Mouse (Mus musculus) hindbrain, embryonic 14.5 days (tissue): Measurements from ENCODE around the gene Tbc1d10b. TPM values are rescaled to one million over a fixed set of nuclear protein-coding genes. Genes with fewer than 3 reads are reported as not detected.

Experiments used
- ATAC-seq: fragments of 200-750 bp; cut with Nextera tagmentation; 2 replicates; pipeline ENCODE4 v1.8.0; 2017; ENCODE audit warnings: moderate number of reproducible peaks, mild to moderate bottlenecking, moderate TSS enrichment, moderate library complexity; ENCODE audit not compliant: low FRiP score
- DNase-seq: peaks from one replicate; pipeline ENCODE4 v3.0.0-alpha.2; 2015; ENCODE audit warnings: low spot score
- H3K27ac ChIP-seq: fragments of 300-500 bp; sonication (generic); 2 replicates; pipeline ENCODE4 v1.5.1; 2014; ENCODE audit warnings: mild to moderate bottlenecking, moderate library complexity
- H3K27me3 ChIP-seq: fragments of 300-500 bp; sonication (generic); 2 replicates; pipeline ENCODE4 v1.6.1; 2014; ENCODE audit warnings: mild to moderate bottlenecking, low read length, mixed read lengths; ENCODE audit not compliant: control insufficient read depth, insufficient read depth
- H3K36me3 ChIP-seq: fragments of 300-500 bp; sonication (generic); replicated peaks from 2 replicates; pipeline ENCODE4 v1.6.1; 2014; ENCODE audit not compliant: control insufficient read depth, insufficient read depth
- H3K4me1 ChIP-seq: fragments of 300-500 bp; sonication (generic); replicated peaks from 2 replicates; pipeline ENCODE4 v1.6.1; 2014; ENCODE audit warnings: antibody characterized with exemption, low read length, mixed read lengths; ENCODE audit not compliant: control insufficient read depth, insufficient read depth
- H3K4me2 ChIP-seq: fragments of 300-500 bp; sonication (generic); replicated peaks from 2 replicates; pipeline ENCODE4 v1.6.1; 2014; ENCODE audit warnings: mild to moderate bottlenecking, moderate library complexity
- H3K4me3 ChIP-seq: fragments of 300-500 bp; sonication (generic); replicated peaks from 2 replicates; pipeline ENCODE4 v1.5.1; 2014; ENCODE audit warnings: mild to moderate bottlenecking, low read length
- H3K9ac ChIP-seq: fragments of 300-500 bp; sonication (generic); 2 replicates; pipeline ENCODE4 v1.6.1; 2014
- H3K9me3 ChIP-seq: fragments of 300-500 bp; sonication (generic); 2 replicates; pipeline ENCODE4 v1.6.1; 2016; ENCODE audit warnings: low read length; ENCODE audit not compliant: control insufficient read depth
- WGBS: fragments of 180-500 bp; shearing (Covaris S2); extraction: QIAGEN DNeasy Blood & Tissue Kit; methylation state at CpG from one replicate; pipeline ENCODE4 v1.1.7; 2014; 5-methylcytosine and 5-hydroxymethylcytosine counted together
- polyA plus RNA-seq: library from polyadenylated mRNA; unstranded; fragments of >200 nt; fragmentation: Nextera tagmentation; extraction: Ambion mirVana; gene quantifications from 2 replicates; pipeline ENCODE4 v1.2.1, GENCODE M21; 2014

Tbc1d10b gene
- polyA plus RNA-seq, 1 experiment from 2014 or later = 33.0 TPM

GRCm38 (mm10) chr7:127210266-127210665, 2.0 kb upstream of the Tbc1d10b start:
- Histone ChIP-seq H3K4me3 (no peak overlapping the region), H3K9me3 (no peaks in the 10 kb centered on the region), H3K4me2 (no peak overlapping the region), H3K36me3 (no peaks in the 10 kb centered on the region), H3K27me3 (peaks cover 9% of the 10 kb centered on the region; the same call in 1 of the 2 replicates), H3K4me1 (peaks cover 22% of the 10 kb centered on the region), H3K27ac (no peak overlapping the region), H3K9ac (no peak overlapping the region)
- no peak for DNase-seq
- ATAC-seq = no peak
- 90% methylated on average over 4 of the region's 4 CpGs for WGBS

- Histone ChIP-seq H3K9me3 (no peaks in the 10 kb centered on the region), H3K4me3 (peak overlapping the region; percentile 97; the same call in 1 of the 2 replicates), H3K9ac (no peak overlapping the region; the same call in 1 of the 2 replicates), H3K4me2 (peak overlapping the region; percentile 62), H3K27me3 (peaks cover 9% of the 10 kb centered on the region; the same call in 1 of the 2 replicates), H3K27ac (peak overlapping the region; percentile 80), H3K4me1 (peaks cover 22% of the 10 kb centered on the region), H3K36me3 (no peaks in the 10 kb centered on the region)
- no peak for ATAC-seq
- 78% methylated on average over 5 of the region's 5 CpGs for WGBS
- DNase-seq = no peak
Measured at GRCm38 (mm10) chr7:127209851-127210250, 1.6 kb upstream of the Tbc1d10b start.

- no peaks in the 10 kb centered on the region for H3K9me3 ChIP-seq
- ATAC-seq (peak; percentile 96), DNase-seq (peak; percentile 94)
- peak within 1 kb of the TSS; percentile 100 for H3K4me2 ChIP-seq
- H3K27ac ChIP-seq = peak within 1 kb of the TSS; percentile 84
- H3K4me3 ChIP-seq = peak within 1 kb of the TSS; percentile 97
- WGBS = under 1% methylated on average over 38 of the region's 44 CpGs
- H3K9ac ChIP-seq = peak within 1 kb of the TSS; percentile 92
- peaks cover 1% of the 10 kb centered on the region; the same call in 1 of the 2 replicates for H3K27me3 ChIP-seq
- peaks cover 7% of the 10 kb centered on the region; the same call in 1 of the 2 replicates for H3K36me3 ChIP-seq
- H3K4me1 ChIP-seq = peaks cover 26% of the 10 kb centered on the region
Measured at GRCm38 (mm10) chr7:127208553-127209438, 528 bp upstream of the Tbc1d10b start, which contains the start of gene Mylpf. Gene Mylpf, plus strand, starts transcription at chr7:127208890.

GRCm38 (mm10) chr7:127207374-127208294, 634 bp downstream of the Tbc1d10b start:
- 1% methylated on average over 51 of the region's 53 CpGs for WGBS
- H3K27ac ChIP-seq = peak overlapping the region; percentile 84
- peaks cover 26% of the 10 kb centered on the region for H3K4me1 ChIP-seq
- H3K4me3 ChIP-seq = peak overlapping the region; percentile 97
- ATAC-seq (no peak), DNase-seq (no peak)
- peaks cover 18% of the 10 kb centered on the region for H3K36me3 ChIP-seq
- H3K27me3 ChIP-seq = no peaks in the 10 kb centered on the region
- no peaks in the 10 kb centered on the region for H3K9me3 ChIP-seq
- peak overlapping the region; percentile 100 for H3K4me2 ChIP-seq
- peak overlapping the region; percentile 92 for H3K9ac ChIP-seq

GRCm38 (mm10) chr7:127206606-127207005, 1.7 kb downstream of the Tbc1d10b start:
- Histone ChIP-seq H3K36me3 (peaks cover 28% of the 10 kb centered on the region), H3K27ac (no peak overlapping the region), H3K27me3 (no peaks in the 10 kb centered on the region), H3K4me1 (peaks cover 26% of the 10 kb centered on the region), H3K9ac (peak overlapping the region; percentile 92), H3K4me3 (peak overlapping the region; percentile 97), H3K9me3 (no peaks in the 10 kb centered on the region), H3K4me2 (peak overlapping the region; percentile 100)
- no peak for DNase-seq
- ATAC-seq = no peak
- 60% methylated on average over 2 of the region's 2 CpGs for WGBS

- 60% methylated on average over 11 of the region's 11 CpGs for WGBS
- ATAC-seq (no peak), DNase-seq (no peak)
- H3K9ac ChIP-seq = peak overlapping the region; percentile 67
- peaks cover 80% of the 10 kb centered on the region for H3K36me3 ChIP-seq
- peak overlapping the region; percentile 81 for H3K27ac ChIP-seq
- no peaks in the 10 kb centered on the region for H3K27me3 ChIP-seq
- H3K4me3 ChIP-seq = peak overlapping the region; percentile 67
- peak overlapping the region; percentile 71 for H3K4me2 ChIP-seq
- H3K4me1 ChIP-seq = peaks cover 17% of the 10 kb centered on the region
- H3K9me3 ChIP-seq = no peaks in the 10 kb centered on the region
Measured at GRCm38 (mm10) chr7:127196484-127196883, 11.8 kb downstream of the Tbc1d10b start.

- Histone ChIP-seq H3K27me3 (no peaks in the 10 kb centered on the region), H3K36me3 (peaks cover 80% of the 10 kb centered on the region), H3K4me1 (peaks cover 17% of the 10 kb centered on the region), H3K9ac (peak within 1 kb of the TSS; percentile 74), H3K27ac (peak within 1 kb of the TSS; percentile 83), H3K4me3 (peak within 1 kb of the TSS; percentile 67), H3K9me3 (no peaks in the 10 kb centered on the region), H3K4me2 (peak within 1 kb of the TSS; percentile 84)
- WGBS = under 1% methylated on average over 51 of the region's 51 CpGs
- ATAC-seq (peak; percentile 97), DNase-seq (peak; percentile 99)
Measured at GRCm38 (mm10) chr7:127195544-127196295, 12.5 kb downstream of the Tbc1d10b start, which contains the start of gene Cd2bp2. Gene Cd2bp2, minus strand, starts transcription at chr7:127196050.

GRCm38 (mm10) chr7:127194633-127195029, 13.6 kb downstream of the Tbc1d10b start:
- H3K36me3 ChIP-seq = peaks cover 69% of the 10 kb centered on the region
- no peaks in the 10 kb centered on the region for H3K27me3 ChIP-seq
- H3K4me3 ChIP-seq = peak overlapping the region; percentile 67
- H3K9me3 ChIP-seq = no peaks in the 10 kb centered on the region
- DNase-seq (no peak), ATAC-seq (no peak)
- WGBS = 83% methylated on average over 7 of the region's 7 CpGs
- H3K9ac ChIP-seq = peak overlapping the region; percentile 74
- no peak overlapping the region for H3K27ac ChIP-seq
- peak overlapping the region; percentile 84 for H3K4me2 ChIP-seq
- H3K4me1 ChIP-seq = peaks cover 17% of the 10 kb centered on the region
